Mouse (Mus musculus) MEL (cell line): ENCODE data around the gene Sgca. TPM values are rescaled to one million over a fixed set of nuclear protein-coding genes. Genes with fewer than 3 reads are reported as not detected.

Experiments used
- DNase-seq: peaks from one replicate; pipeline ENCODE4 v3.0.0; 2011; ENCODE audit warnings: low read depth, low spot score
- H3K27ac ChIP-seq: 2 replicates; pipeline ENCODE4 v1.5.1; 2012; ENCODE audit warnings: low read depth, mild to moderate bottlenecking, control low read depth, low read length, moderate library complexity; ENCODE audit not compliant: control insufficient read depth
- H3K27me3 ChIP-seq, 2 experiments: fragments of 150-350 bp in 1 of 2; sonication (generic) in 1 of 2; 2 replicates each; pipeline ENCODE4 v1.6.1; 2012; ENCODE audit warnings: low read length in 2 of 2, mild to moderate bottlenecking in 2 of 2, improper control_type of control experiment in 1 of 2, moderate library complexity in 1 of 2; ENCODE audit not compliant: insufficient read depth in 2 of 2, control insufficient read depth in 1 of 2
- H3K36me3 ChIP-seq, 2 experiments: 2 replicates each; pipeline ENCODE4 v1.6.1; 2012 to 2014; ENCODE audit warnings: low read length in 2 of 2, improper control_type of control experiment in 1 of 2, inconsistent platforms in 1 of 2, mild to moderate bottlenecking in 1 of 2; ENCODE audit not compliant: insufficient read depth in 2 of 2, control insufficient read depth in 1 of 2
- H3K4me1 ChIP-seq, 2 experiments: fragments of 150-350 bp in 1 of 2; sonication (generic) in 1 of 2; 2 replicates each; pipeline ENCODE4 v1.6.1; 2012; ENCODE audit warnings: low read length in 2 of 2, improper control_type of control experiment in 1 of 2, mild to moderate bottlenecking in 1 of 2; ENCODE audit not compliant: insufficient read depth in 2 of 2, control insufficient read depth in 1 of 2
- H3K4me3 ChIP-seq, 2 experiments: fragments of 150-350 bp in 1 of 2; sonication (generic) in 1 of 2; 2 replicates each; pipeline ENCODE4 v1.5.1; 2012; ENCODE audit warnings: low read depth in 2 of 2, low read length in 2 of 2, mild to moderate bottlenecking in 2 of 2, moderate library complexity in 2 of 2, control low read depth in 1 of 2, improper control_type of control experiment in 1 of 2; ENCODE audit not compliant: control insufficient read depth in 1 of 2, insufficient read depth in 1 of 2
- H3K79me2 ChIP-seq: 2 replicates; pipeline ENCODE4 v1.6.1; 2012; ENCODE audit warnings: mild to moderate bottlenecking, low read length, moderate library complexity; ENCODE audit not compliant: control insufficient read depth, poor library complexity, insufficient read depth
- H3K9ac ChIP-seq: 2 replicates; pipeline ENCODE4 v1.6.1; 2012; ENCODE audit warnings: low read depth, mild to moderate bottlenecking, control low read depth, low read length, moderate library complexity; ENCODE audit not compliant: control insufficient read depth, poor library complexity, severe bottlenecking
- H3K9me3 ChIP-seq: fragments of 150-350 bp; sonication (generic); replicated peaks from 2 replicates; pipeline ENCODE4 v1.6.1; 2012; ENCODE audit warnings: mild to moderate bottlenecking, low read length, improper control_type of control experiment, moderate library complexity; ENCODE audit not compliant: insufficient read depth
- BHLHE40 ChIP-seq: IDR thresholded peaks from 2 replicates; pipeline ENCODE4 v1.6.1; 2012; ENCODE audit warnings: low read depth, mild to moderate bottlenecking, inconsistent platforms, low read length, improper control_type of control experiment, borderline replicate concordance
- ELF1 ChIP-seq: IDR thresholded peaks from 2 replicates; pipeline ENCODE4 v1.6.1; 2014; ENCODE audit warnings: low read depth, mild to moderate bottlenecking, inconsistent platforms, low read length, improper control_type of control experiment, moderate library complexity
- EP300 ChIP-seq, 2 experiments: IDR thresholded peaks; 2 replicates each; pipeline ENCODE4 v1.6.1; 2011; ENCODE audit warnings: improper control_type of control experiment in 2 of 2, low read length in 2 of 2, low read depth in 1 of 2, mild to moderate bottlenecking in 1 of 2
- GABPA ChIP-seq: IDR thresholded peaks from 2 replicates; pipeline ENCODE4 v1.6.1; 2012; ENCODE audit warnings: low read depth, mild to moderate bottlenecking, inconsistent platforms, low read length, improper control_type of control experiment, moderate library complexity
- GATA1 ChIP-seq: IDR thresholded peaks from 2 replicates; pipeline ENCODE4 v1.6.1; 2011; ENCODE audit warnings: low read depth, low read length, improper control_type of control experiment
- HCFC1 ChIP-seq: IDR thresholded peaks from 2 replicates; pipeline ENCODE4 v1.6.1; 2012; ENCODE audit warnings: low read depth, mild to moderate bottlenecking, inconsistent platforms, low read length, improper control_type of control experiment, moderate library complexity
- MAFK ChIP-seq: IDR thresholded peaks from 2 replicates; pipeline ENCODE4 v1.6.1; 2011; ENCODE audit warnings: low read depth, mild to moderate bottlenecking, low read length, improper control_type of control experiment, borderline replicate concordance
- MAX ChIP-seq: IDR thresholded peaks from 2 replicates; pipeline ENCODE4 v1.6.1; 2011; ENCODE audit warnings: low read length, improper control_type of control experiment
- MYB ChIP-seq: IDR thresholded peaks from 2 replicates; pipeline ENCODE4 v1.6.1; 2011; ENCODE audit warnings: mild to moderate bottlenecking, low read depth, low read length, improper control_type of control experiment
- NRF1 ChIP-seq: IDR thresholded peaks from 2 replicates; pipeline ENCODE4 v1.6.1; 2014; ENCODE audit warnings: low read depth, mild to moderate bottlenecking, inconsistent platforms, low read length, improper control_type of control experiment, moderate library complexity; ENCODE audit not compliant: poor library complexity, insufficient read depth, severe bottlenecking
- POLR2AphosphoS5 ChIP-seq: IDR thresholded peaks from 2 replicates; pipeline ENCODE4 v1.6.1; 2012; ENCODE audit warnings: low read depth, borderline replicate concordance, mild to moderate bottlenecking, inconsistent platforms, low read length, moderate library complexity, mixed read lengths
- RAD21 ChIP-seq: IDR thresholded peaks from 2 replicates; pipeline ENCODE4 v1.6.1; 2011; ENCODE audit warnings: mild to moderate bottlenecking, low read depth, low read length, improper control_type of control experiment
- SMC3 ChIP-seq: IDR thresholded peaks from 2 replicates; pipeline ENCODE4 v1.6.1; 2011; ENCODE audit warnings: low read depth, low read length, improper control_type of control experiment
- TAL1 ChIP-seq: IDR thresholded peaks from 2 replicates; pipeline ENCODE4 v1.6.1; 2012; ENCODE audit warnings: mild to moderate bottlenecking, inconsistent platforms, low read length, moderate library complexity, mixed read lengths
- TBP ChIP-seq: IDR thresholded peaks from 2 replicates; pipeline ENCODE4 v1.8.0; 2011; ENCODE audit warnings: low read depth, low read length, improper control_type of control experiment
- TCF12 ChIP-seq: IDR thresholded peaks from 2 replicates; pipeline ENCODE4 v1.6.1; 2014; ENCODE audit warnings: low read depth, mild to moderate bottlenecking, inconsistent platforms, low read length, improper control_type of control experiment, moderate library complexity
- USF1 ChIP-seq: IDR thresholded peaks from 2 replicates; pipeline ENCODE4 v1.6.1; 2014; ENCODE audit warnings: low read depth, mild to moderate bottlenecking, inconsistent platforms, low read length, improper control_type of control experiment, moderate library complexity
- USF2 ChIP-seq, 2 experiments: IDR thresholded peaks; 2 replicates each; pipeline ENCODE4 v1.6.1; 2011 to 2012; ENCODE audit warnings: improper control_type of control experiment in 2 of 2, low read length in 2 of 2, borderline replicate concordance in 1 of 2, inconsistent platforms in 1 of 2, low read depth in 1 of 2, mild to moderate bottlenecking in 1 of 2; ENCODE audit not compliant: insufficient read depth in 1 of 2
- ZMIZ1 ChIP-seq: IDR thresholded peaks from 2 replicates; pipeline ENCODE4 v1.6.1; 2012; ENCODE audit warnings: low read depth, mild to moderate bottlenecking, inconsistent platforms, low read length, improper control_type of control experiment, moderate library complexity
- ZNF384 ChIP-seq: IDR thresholded peaks from 2 replicates; pipeline ENCODE4 v1.6.1; 2012; ENCODE audit warnings: low read depth, mild to moderate bottlenecking, inconsistent platforms, low read length, improper control_type of control experiment
- polyA plus RNA-seq, 2 experiments: library from polyadenylated mRNA; stranded (reverse) in 1 of 2; unstranded in 1 of 2; fragments of >175 nt in 1 of 2; fragments of >200 nt in 1 of 2; gene quantifications; 2 replicates each; pipeline versions ENCODE4 v1.2.1 to v1.2.4; 2012; ENCODE audit warnings: low replicate concordance in 2 of 2, low read depth in 1 of 2; ENCODE audit not compliant: insufficient read length in 2 of 2, insufficient read depth in 1 of 2, missing spikeins in 1 of 2
- total RNA-seq: library from RNA; depleted of rRNA; stranded (reverse); fragments of 300-350 nt; gene quantifications from 2 replicates; pipeline ENCODE4 v1.2.3, GENCODE M21; 2012

Gene Sgca
- total and polyA plus RNA-seq, 3 experiments: not detected

DNA sequence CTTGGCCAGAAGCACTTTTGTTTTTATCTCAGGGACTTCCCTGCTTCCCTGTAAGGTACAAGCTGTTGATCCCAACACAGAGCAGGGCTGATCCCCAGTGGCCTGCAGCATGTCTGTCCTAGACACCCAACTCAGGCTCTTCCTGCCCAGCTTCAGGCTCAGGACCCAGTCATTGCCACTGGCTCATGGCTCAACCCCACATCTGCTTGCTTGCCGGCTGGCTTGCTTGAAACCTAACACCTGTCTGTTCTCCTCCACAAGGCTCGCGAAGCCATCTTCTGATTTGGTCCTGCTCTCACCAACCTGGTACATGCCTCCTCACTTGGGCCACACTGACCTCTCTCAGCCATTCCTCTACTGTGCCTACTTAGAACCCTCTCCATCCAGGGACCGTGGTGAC lies 46.0 kb downstream of the Sgca start:
- no peaks in the 10 kb centered on the region for H3K9me3 ChIP-seq
- no peak for TF ChIP-seq EP300 (IDR thresholded peaks at IDR 0.05; ENCODE audit: low read depth in 1 of 2, low read length in 2 of 2)
- no peak for TF ChIP-seq MAX
- TF ChIP-seq NRF1: no peak
- no peak for TF ChIP-seq SMC3
- no peak for TF ChIP-seq GATA1
- no peak for TF ChIP-seq USF1
- TF ChIP-seq GABPA: no peak
- no peak for TF ChIP-seq TAL1
- no peak for TF ChIP-seq TBP
- TF ChIP-seq ZMIZ1: no peak
- no peak for TF ChIP-seq HCFC1
- no peak for TF ChIP-seq BHLHE40
- no peak for TF ChIP-seq TCF12
- TF ChIP-seq USF2 (IDR thresholded peaks at IDR 0.05; ENCODE audit: borderline replicate concordance in 1 of 2, insufficient read depth in 1 of 2, low read depth in 1 of 2, low read length in 2 of 2): no peak
- no peak for TF ChIP-seq RAD21
- no peak for TF ChIP-seq ELF1
- TF ChIP-seq MYB: no peak
- TF ChIP-seq MAFK: no peak
- TF ChIP-seq POLR2AphosphoS5: no peak
- no peaks in the 10 kb centered on the region for H3K36me3 ChIP-seq
- peaks cover 10 to 15% of the 10 kb centered on the region in 2 experiments for H3K27me3 ChIP-seq
- DNase-seq: no peak
- no peaks in the 10 kb centered on the region for H3K79me2 ChIP-seq
- H3K9ac ChIP-seq: no peak overlapping the region
- no peak overlapping the region for H3K4me3 ChIP-seq
- no peak overlapping the region for H3K27ac ChIP-seq
- H3K4me1 ChIP-seq: no peaks in the 10 kb centered on the region

DNA sequence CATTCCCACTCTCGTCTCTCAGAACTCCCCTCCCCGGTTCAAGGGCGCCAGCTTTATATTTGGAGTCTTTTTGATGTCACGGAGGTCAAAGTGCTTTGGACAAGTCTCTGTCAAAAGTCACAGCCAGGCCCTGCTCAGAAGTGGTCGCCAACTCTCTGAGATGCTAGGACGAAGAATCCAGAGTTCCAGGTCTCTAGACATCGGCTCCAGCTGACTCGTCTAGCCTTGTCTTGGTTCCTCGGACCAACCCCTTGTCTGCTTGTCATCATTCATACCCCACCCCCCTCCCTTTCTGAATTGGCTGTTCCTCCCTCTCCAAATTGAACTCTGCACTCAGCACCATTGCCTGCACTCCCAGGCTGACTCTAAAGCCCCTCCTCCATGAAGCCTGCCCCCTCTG lies 46.5 kb downstream of the Sgca start:
- Histone ChIP-seq H3K36me3 (no peaks in the 10 kb centered on the region), H3K27me3 (peaks cover 10 to 15% of the 10 kb centered on the region in 2 experiments), H3K4me3 (no peak overlapping the region), H3K9ac (no peak overlapping the region), H3K27ac (no peak overlapping the region), H3K9me3 (no peaks in the 10 kb centered on the region), H3K4me1 (no peaks in the 10 kb centered on the region), H3K79me2 (no peaks in the 10 kb centered on the region)
- TF ChIP-seq MYB (no peak), ZNF384 (no peak)
- DNase-seq: no peak
